Mouse (Mus musculus) T-helper 2 cell (primary cell): ENCODE data around the gene Neurod2.

Experiments
- in situ Hi-C: fragments of 300-600 bp; cut with MboI, MseI; formaldehyde crosslinking; loops from one replicate; pipeline ENCODE4 v1.15.1; 2025; ENCODE audit warnings: high pct_unique_total_duplicates

Neurod2 gene

DNA sequence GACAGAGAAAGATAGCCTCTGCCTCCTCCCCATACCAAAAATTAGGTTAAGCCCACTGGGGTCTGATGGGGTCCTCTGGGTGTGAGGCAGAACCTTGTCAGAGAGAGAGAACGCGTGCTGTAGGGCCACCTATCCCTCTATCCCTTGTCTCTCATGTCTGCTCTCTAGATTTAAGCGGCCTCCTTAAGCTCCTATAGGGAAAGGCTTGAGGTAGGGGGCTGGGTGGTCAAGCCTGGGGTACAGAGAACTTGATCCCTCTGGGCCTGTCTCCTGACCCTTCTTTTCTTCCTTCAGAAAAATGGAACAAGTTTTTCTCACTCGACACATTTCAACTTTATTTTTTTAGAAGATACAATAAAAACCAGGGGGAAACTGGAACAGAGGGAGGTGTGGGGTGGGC lies 3.4 kb upstream of the Neurod2 start:
- in situ Hi-C loops: no loop called here

DNA sequence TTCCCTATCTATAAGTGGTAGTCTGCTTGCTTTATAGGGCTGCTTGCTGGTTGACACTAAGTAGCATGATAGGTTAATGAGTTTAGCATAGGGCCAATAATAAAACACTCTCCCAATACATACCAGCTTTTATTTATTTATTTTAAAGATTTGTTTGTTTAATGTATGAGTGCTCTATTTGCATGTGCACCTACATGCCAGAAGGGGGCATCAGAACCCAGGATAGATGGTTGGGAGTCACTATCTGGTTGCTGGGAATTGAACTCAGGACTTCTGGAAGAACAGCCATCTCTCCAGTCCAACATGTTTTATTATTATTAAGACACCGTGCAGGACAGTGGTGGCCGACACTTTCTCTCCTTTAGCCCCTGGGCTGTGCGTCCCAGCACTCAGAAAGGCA lies 2.7 kb upstream of the Neurod2 start:
- in situ Hi-C loops: no loop called here

DNA sequence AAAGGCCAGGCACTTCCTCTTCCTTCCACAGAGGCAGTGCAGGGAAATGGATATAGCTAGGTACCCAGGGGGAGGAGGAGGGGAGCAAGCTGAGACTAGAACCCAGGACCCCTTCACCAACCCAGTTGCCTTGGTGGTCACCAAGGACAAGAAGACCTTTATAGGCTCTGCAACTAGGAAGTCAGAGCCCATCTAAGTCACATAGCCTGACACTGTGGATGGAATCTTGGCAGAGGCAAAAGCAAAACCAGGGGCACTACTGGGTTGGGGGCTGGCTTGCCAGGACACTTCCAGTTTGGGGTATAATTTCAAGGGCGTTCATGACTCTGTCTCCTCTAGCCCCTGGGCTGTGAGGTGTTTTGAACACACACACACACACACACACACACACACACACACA lies 2.0 kb upstream of the Neurod2 start:
- in situ Hi-C loops: no loop called here

DNA sequence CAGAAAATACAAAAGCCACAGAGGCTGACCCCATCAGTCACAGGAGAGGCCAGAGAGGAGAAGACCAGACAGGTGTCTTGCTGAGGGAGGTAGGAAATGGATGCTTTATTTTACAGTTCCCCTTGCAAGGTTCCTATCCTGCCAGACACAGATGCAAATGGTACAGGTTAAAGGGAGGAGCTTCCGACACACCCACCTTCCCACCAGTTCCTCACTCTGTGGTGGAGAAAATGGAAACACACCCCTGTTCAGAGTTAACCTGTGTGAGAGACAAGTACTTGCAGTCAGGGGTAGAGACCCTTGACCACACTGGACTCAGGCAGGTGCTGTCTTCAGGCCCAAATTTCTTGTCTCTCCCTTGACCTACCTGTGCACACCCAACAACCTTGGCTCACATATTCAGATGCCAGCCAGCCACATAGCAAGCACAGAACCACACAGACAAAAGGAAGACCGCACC lies 1.3 kb upstream of the Neurod2 start:
- in situ Hi-C loops: no loop called here

DNA sequence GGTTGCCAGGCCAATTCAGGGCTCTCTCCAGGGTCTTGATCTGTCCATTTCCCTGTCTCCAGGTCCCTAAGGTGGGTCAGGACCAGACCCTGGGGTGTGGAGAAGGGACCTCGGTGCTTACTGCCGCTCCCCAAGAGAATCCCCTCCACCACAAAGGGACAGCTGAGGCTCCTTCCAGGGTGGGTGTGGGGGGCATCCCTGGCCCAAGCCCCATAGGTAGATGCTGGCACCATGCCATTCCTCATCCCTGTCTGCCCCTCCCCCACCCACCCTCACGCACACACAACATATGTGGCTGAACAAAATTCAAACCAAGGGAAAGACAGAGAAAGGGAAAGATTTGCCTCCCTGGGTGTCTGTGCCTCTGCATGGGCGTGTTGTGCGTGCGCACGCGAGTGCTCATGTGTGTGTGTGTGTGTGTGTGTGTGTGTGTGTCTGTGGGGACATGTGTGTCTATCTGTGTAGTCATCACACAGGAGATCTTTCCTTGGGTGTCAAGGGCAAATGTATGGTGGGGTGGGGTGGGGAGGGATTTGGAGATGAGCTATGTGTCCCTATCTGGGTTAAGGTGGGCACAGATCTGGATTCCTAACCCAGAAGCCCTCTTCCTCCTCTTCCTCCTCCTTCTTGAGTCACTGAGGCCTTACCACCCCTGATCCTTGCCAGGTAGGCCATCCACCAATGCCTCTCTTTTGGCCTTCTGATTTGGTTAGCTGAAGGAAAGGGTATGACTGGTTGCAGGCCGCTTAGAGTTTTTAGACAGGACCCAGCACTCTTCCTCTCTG lies 704 bp upstream of the Neurod2 start:
- in situ Hi-C loops: no loop called here

DNA sequence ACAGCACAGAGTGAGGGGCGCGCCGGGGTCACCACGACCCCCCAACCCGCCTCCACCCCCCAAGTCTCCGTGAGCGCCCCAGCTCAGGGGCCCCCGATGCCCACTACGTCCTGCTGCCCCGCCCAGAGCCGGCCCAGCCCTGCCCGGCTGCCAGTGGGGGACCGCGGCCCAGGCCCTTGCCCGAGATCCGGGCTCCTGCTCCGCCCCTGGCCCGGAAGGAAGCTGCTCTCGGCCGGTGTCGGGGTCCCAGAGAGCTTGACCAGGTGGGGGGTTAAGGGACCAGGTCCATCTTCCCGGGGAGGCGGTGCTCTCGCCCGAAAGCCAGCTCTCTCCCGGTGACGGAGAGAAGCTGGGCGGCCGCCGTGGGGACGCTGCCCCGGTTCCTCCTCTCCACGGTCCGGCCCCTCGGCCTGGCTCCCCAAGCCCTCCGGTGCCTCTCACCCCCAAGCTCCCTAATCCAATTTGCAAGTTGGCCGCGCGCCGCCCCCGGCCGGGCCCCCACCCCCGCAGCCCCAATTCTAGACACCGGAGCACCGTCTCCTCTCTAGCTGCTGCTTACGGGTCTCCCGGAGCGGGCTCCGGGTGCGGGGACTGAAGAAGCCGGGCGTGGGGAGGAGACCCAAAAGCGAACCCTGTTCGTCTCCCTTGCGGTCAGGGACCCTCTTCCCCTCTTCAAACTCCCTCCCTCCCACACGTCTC lies 928 bp downstream of the Neurod2 start:
- in situ Hi-C loops: no loop called here

DNA sequence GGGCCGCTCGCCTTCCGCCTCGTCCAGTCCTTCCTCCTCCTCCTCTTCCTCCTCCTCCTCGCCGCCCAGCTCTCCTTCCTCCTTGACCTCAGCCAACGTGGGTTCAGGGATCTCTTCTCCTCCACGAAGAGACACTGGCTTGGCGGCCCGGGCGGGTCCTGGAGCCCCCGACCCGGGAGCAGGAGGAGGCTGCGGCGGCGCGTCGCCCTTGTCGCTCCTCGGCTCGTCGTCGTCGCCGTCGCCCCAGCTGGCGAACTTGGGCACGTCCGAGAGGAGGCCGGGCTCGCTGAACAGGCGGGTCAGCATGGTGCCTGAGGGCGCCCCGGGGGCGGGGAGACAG lies 1.4 kb downstream of the Neurod2 start:
- in situ Hi-C loops: no loop called here

DNA sequence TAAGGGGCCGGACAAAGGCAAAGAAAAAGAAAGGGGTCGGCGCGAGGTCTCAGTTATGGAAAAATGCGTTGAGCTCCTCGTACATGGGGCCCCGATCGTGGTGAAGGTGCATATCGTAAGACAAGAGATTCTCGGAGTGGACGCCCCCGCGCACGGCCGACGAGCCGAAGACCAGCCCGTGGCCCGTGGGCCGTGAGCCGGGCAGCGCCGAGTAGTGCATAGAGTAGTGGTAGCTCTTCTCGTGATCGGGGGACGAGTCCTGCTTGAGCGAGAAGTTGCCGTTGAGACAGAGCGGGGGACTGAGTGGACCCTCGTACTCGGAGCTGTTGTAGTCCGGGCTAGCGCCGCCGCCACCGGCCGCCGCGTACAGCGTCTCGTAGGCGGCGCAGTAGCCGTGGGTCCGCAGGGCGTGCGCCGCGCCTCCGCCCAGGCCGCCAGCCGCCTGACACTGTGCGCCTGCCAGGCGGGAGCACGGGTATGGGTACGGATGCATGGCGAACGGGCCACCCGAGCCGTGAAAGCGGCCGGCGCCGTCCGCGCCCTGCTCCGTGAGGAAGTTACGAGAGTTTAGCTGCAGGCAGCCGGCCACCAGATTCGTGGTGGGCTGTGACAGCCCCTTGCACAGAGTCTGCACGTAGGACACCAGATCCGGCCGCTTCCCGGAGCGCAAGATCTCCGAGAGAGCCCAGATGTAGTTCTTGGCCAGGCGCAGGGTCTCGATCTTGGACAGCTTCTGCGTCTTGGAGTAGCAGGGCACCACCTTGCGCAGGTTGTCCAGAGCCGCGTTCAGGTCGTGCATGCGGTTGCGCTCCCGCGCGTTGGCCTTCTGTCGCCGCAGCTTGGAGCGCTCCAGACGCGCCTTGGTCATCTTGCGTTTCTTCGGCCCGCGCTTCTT lies 2.1 kb downstream of the Neurod2 start:
- in situ Hi-C loops: no loop called here

DNA sequence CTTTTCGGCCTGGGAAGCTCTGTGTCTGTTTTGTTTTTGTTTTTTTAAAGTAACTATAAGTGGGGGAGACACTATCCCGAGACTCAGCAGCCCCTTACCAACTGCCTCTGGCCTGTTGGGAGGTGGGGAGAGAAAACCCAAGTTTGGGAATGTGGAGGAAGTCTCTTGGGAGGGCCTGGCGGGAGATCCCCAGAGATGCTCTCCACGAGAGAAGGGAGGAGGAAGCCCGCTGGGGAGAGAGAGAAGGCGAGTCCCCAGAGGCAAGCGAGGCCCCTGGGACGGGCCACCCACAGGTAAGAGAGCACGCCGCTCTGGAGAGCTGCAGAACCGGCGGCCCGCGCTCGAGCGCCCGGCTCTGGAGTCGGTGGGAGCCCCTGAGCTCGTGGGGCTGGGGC lies 2.7 kb downstream of the Neurod2 start:
- in situ Hi-C loops: no loop called here

DNA sequence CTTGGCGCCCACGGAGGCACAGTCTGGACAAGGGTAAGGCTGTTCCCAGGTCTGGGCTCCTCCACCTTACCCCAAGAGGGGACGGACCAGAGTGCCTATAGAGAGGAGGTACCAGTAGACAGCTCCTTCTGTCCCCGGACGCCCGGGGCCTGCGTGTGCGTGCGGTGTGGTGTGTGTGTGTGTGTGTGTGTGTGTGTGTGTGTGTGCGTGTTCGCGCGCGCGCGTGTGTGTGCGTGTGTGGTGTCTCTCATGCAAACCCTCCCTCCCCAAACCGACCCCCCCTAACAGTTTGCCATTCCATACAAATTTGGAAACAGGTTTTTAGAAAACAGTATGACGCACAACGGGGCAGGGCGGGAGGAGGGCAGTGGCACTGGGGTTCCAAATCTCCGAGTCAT lies 3.6 kb downstream of the Neurod2 start:
- in situ Hi-C loops: no loop called here

DNA sequence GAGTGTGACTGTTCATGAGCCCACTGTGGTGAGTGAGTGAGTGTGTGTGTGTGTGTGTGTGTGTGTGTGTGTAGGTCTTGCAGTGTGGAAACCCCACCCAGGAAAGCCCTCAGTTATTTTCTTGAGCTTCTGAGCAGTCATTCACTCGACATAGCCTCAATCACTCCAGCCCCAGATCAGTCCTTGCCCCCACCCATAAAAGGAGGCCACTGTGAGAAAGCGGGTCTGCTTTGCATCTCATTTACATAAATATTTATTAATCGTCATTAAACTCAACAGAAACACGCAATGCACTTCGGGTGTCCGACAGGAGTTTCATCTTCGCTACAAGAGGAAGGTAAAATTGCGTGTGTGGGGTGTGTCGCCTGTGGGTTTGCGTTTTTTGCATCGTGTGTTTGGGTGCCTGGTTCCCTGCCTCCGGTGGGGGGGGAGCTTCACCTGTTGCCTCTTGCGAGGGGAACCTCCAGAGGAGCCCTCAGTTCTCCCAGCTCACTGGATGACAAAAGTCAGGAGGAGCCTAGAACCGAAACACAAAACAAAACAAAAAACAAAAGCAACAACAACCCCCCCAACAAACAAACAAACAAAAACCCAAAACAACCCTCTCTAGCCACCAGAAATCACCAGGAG lies 4.1 kb downstream of the Neurod2 start:
- in situ Hi-C loops: no loop called here

DNA sequence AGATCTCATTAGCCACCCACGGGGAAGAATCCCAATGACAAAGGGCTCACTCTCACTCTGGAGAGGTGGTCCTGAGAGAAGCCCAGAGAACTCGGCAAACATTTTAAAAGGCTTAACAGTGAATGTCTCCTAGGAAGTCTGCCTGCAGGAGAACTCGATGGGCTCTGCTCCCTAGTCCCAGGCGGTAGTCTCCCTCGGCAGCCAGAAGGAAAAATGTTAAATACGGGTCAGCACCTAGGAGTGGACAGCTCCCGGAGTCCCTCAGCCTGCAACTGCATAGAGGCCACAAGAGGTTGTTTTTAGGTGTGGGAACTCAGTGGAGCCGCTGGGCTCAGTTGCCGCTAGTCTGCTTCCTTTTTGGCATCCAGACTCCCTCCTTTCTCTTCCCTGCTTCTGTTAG lies 5.5 kb downstream of the Neurod2 start:
- in situ Hi-C loops: no loop called here

DNA sequence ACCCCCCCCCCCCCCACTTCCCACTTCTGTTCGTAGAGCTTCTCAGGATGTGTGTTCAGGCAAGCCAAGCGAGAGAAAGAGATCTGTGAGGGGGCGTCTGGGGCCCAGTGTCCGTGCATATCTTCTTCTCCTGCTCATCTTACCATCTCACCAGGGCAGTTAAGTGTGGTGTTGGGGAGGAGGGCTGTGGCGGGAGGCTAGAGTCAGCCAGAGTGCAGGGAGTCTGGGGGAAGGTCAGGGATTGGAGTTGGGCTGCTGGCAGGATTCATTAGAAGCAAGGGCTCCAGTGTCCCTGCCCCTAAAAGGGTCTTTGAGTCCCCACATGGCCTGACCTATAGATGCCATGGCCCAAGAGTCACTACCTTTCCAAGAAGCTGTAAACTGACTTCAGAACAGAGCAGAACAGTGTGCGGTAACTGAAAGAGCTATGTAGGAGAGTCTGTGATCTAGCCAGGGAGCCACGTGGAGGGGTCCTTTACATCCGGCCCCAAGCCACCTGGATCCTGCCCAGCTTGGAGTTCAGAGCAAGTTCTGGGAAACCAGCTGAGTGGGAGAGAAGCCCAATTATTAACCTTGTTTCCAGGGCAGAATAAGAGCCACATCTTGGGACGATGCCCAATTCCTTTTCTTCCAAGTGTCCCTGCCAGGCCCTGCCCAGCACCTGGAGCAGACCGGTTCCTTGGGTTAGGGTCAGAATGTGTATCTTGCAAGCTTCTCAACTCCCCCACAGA lies 6.1 kb downstream of the Neurod2 start:
- in situ Hi-C loops: no loop called here

DNA sequence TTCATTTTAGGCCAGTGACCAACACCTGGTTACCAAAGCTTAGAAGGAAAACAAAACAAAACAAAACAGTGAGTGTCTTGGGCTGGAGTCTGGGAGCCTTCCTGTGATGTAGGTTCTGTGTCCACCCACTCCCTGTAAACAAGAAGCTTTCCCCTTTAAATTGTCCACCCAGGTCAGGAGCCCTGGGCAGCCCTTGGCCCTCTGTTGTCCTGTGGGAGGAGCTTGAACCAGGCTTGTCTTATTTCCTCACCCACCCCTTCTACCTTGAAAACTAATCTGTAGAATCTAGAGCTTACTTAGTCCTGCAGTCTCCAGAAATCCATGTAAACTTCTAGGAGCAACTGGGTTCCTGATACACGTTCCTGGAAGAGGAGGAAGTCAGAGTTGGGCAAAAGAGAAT lies 7.3 kb downstream of the Neurod2 start:
- in situ Hi-C loops: no loop called here

DNA sequence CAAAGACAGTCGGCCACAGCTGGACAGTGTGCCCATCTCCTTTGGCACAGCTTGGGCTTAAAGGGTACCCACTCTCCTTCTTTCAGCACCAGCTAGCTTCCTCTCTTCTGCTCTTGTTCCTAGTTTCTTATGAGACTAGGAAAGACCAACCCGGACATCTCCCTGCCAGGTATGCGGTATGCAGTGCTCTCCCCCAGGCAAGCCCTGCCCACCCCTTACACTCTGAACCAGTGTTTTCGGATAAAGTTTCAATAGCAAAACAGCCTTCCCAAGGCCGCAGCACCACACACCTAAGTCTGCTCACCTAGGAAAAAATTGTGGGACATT lies 7.8 kb downstream of the Neurod2 start:
- in situ Hi-C loops: no loop called here

DNA sequence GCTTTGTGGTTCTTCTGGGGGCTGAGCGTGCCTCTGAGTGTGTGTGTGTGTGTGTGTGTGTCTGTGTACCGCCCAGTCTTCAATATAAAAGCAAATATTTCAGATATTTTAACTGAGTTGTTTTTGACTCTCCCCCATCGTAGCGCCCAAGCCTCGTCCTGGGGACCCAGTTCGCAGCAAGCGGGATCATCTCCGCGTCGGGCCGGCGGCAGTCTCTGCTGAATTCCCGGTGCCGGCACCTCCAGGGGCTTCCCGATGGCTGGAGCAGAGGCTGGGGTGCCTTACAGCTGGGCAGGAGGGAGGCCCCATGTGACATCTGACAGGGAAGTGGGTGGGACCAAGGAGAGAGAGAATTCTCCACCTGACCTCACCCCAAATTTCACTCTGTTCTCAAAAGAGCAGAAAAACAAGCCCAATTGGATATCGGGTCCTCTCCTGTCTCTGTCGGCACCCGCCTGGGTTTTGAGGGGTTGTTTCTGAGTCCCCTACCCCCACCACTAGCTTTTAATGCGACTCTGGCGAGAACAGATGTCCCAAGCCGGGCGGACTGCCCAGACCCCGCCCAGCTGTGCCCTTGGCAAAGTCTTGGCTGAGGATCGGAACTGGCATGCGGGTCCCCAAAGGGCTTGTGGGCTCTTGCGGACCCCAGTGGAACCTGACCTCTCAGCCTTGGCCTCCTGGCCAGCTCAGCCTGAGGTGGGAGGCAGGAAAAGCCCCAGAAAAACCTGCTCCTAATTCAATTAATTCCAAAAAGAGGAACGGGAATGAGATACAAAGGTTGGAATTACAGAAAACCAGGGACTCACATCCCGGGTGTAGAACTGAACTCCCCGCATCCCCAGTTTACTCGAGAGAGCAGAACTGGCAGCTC lies 8.4 kb downstream of the Neurod2 start:
- in situ Hi-C loops: no loop called here

DNA sequence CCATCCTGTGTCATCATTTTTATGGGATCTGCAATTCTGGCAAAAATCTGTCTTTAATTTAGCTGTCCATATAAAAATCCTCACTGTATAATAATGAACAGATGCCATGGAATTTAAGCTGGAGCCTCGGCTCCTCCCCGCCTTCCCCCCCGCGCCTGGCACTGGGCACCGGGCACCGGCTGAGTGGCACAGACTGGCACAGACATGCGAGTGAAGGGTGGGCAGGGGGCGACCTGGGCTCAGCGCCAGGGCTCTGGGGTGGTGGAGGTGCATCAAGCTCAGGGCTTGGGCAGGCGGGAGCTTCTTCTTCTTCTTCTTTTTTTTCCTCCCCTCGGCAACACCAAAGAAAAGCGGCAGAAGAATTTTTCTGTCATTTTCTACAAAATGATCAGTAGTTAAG lies 9.1 kb downstream of the Neurod2 start:
- in situ Hi-C loops: no loop called here

DNA sequence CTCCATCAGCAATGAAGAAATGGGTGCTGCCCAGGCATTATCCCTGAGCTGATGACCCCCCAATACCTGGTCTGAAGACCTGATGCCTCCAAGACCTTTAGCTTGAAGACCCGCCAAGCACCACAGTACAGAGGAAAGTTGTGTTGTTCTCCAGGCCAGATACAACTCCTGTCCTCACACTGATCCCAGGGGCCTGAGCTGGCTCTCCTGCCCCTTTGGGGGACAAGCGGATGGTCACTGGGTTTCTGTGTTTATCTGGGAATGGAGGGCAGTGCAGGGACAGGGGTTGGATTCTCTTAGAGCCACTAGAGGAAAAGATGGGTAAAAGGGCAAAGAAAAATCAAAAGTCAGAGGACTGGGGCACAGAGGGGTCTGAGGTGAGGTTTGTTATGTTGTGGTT lies 9.5 kb downstream of the Neurod2 start:
- in situ Hi-C loops: no loop called here

DNA sequence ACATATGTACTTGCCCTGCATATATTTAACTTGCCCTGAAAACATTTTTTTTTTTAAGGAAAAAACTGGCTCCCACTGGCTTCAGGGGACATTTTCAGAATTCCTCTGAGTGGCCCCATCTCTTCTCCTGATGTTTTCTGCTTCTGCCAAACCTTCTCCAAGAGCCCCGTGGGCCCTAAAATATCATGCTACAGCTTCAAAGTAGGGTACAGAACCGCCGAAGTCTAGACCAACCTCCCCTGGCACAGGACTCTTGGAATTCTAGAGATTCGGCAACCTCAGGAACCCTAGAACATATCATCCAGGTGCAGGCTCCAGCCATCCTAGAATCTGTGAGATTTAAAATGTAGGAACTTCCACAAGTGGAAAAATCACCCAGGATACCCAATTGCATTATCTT lies 9.9 kb downstream of the Neurod2 start:
- in situ Hi-C loops: no loop called here

DNA sequence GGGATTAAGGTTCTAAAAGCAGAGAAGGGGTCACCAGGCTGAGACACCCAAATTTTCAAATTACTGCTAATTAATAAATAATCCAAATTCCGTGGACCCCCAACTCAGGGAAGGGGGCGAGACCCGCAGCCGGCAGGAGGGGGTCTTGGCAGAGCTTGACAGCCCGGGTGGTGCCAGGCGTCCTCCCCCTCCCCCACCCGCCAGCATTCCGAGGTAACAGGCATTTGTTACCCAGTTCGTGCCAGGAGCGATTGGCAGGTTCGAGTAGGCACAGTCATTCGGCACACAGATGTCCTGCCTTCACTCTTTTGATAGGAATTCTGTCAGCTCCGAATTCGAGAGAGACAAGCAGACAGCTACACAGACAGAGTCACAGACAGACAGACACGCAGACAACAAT lies 10.3 kb downstream of the Neurod2 start:
- in situ Hi-C loops: no loop called here
